Mouse (Mus musculus) MEL (cell line): Measurements from ENCODE around the gene Tmem79. TPM values are rescaled to one million over a fixed set of nuclear protein-coding genes. Genes with fewer than 3 reads are reported as not detected.
"Not testable (repeated sequence)": the region's sequence is repeated elsewhere in the genome, so short reads cannot be mapped to it uniquely, and the experiment has no call there.

Experiments
- DNase-seq: peaks from one replicate; pipeline ENCODE4 v3.0.0; 2011; ENCODE audit warnings: low read depth, low spot score
- H3K27ac ChIP-seq: 2 replicates; pipeline ENCODE4 v1.5.1; 2012; ENCODE audit warnings: low read depth, mild to moderate bottlenecking, control low read depth, low read length, moderate library complexity; ENCODE audit not compliant: control insufficient read depth
- H3K27me3 ChIP-seq, 2 experiments: fragments of 150-350 bp in 1 of 2; sonication (generic) in 1 of 2; 2 replicates each; pipeline ENCODE4 v1.6.1; 2012; ENCODE audit warnings: low read length in 2 of 2, mild to moderate bottlenecking in 2 of 2, improper control_type of control experiment in 1 of 2, moderate library complexity in 1 of 2; ENCODE audit not compliant: insufficient read depth in 2 of 2, control insufficient read depth in 1 of 2
- H3K36me3 ChIP-seq, 2 experiments: 2 replicates each; pipeline ENCODE4 v1.6.1; 2012 to 2014; ENCODE audit warnings: low read length in 2 of 2, improper control_type of control experiment in 1 of 2, inconsistent platforms in 1 of 2, mild to moderate bottlenecking in 1 of 2; ENCODE audit not compliant: insufficient read depth in 2 of 2, control insufficient read depth in 1 of 2
- H3K4me1 ChIP-seq, 2 experiments: fragments of 150-350 bp in 1 of 2; sonication (generic) in 1 of 2; 2 replicates each; pipeline ENCODE4 v1.6.1; 2012; ENCODE audit warnings: low read length in 2 of 2, improper control_type of control experiment in 1 of 2, mild to moderate bottlenecking in 1 of 2; ENCODE audit not compliant: insufficient read depth in 2 of 2, control insufficient read depth in 1 of 2
- H3K4me3 ChIP-seq, 2 experiments: fragments of 150-350 bp in 1 of 2; sonication (generic) in 1 of 2; 2 replicates each; pipeline ENCODE4 v1.5.1; 2012; ENCODE audit warnings: low read depth in 2 of 2, low read length in 2 of 2, mild to moderate bottlenecking in 2 of 2, moderate library complexity in 2 of 2, control low read depth in 1 of 2, improper control_type of control experiment in 1 of 2; ENCODE audit not compliant: control insufficient read depth in 1 of 2, insufficient read depth in 1 of 2
- H3K79me2 ChIP-seq: 2 replicates; pipeline ENCODE4 v1.6.1; 2012; ENCODE audit warnings: mild to moderate bottlenecking, low read length, moderate library complexity; ENCODE audit not compliant: control insufficient read depth, poor library complexity, insufficient read depth
- H3K9ac ChIP-seq: 2 replicates; pipeline ENCODE4 v1.6.1; 2012; ENCODE audit warnings: low read depth, mild to moderate bottlenecking, control low read depth, low read length, moderate library complexity; ENCODE audit not compliant: control insufficient read depth, poor library complexity, severe bottlenecking
- H3K9me3 ChIP-seq: fragments of 150-350 bp; sonication (generic); replicated peaks from 2 replicates; pipeline ENCODE4 v1.6.1; 2012; ENCODE audit warnings: mild to moderate bottlenecking, low read length, improper control_type of control experiment, moderate library complexity; ENCODE audit not compliant: insufficient read depth
- BHLHE40 ChIP-seq: IDR thresholded peaks from 2 replicates; pipeline ENCODE4 v1.6.1; 2012; ENCODE audit warnings: low read depth, mild to moderate bottlenecking, inconsistent platforms, low read length, improper control_type of control experiment, borderline replicate concordance
- ELF1 ChIP-seq: IDR thresholded peaks from 2 replicates; pipeline ENCODE4 v1.6.1; 2014; ENCODE audit warnings: low read depth, mild to moderate bottlenecking, inconsistent platforms, low read length, improper control_type of control experiment, moderate library complexity
- GABPA ChIP-seq: IDR thresholded peaks from 2 replicates; pipeline ENCODE4 v1.6.1; 2012; ENCODE audit warnings: low read depth, mild to moderate bottlenecking, inconsistent platforms, low read length, improper control_type of control experiment, moderate library complexity
- MXI1 ChIP-seq: IDR thresholded peaks from 2 replicates; pipeline ENCODE4 v1.6.1; 2011; ENCODE audit warnings: mild to moderate bottlenecking, low read depth, low read length, improper control_type of control experiment
- UBTF ChIP-seq: IDR thresholded peaks from 2 replicates; pipeline ENCODE4 v1.6.1; 2012; ENCODE audit warnings: low read depth, mild to moderate bottlenecking, inconsistent platforms, low read length, improper control_type of control experiment, moderate library complexity, borderline replicate concordance; ENCODE audit not compliant: insufficient read depth
- ZC3H11A ChIP-seq: IDR thresholded peaks from 2 replicates; pipeline ENCODE4 v1.6.1; 2012; ENCODE audit warnings: low read depth, mild to moderate bottlenecking, inconsistent platforms, low read length, improper control_type of control experiment
- ZKSCAN1 ChIP-seq: IDR thresholded peaks from 2 replicates; pipeline ENCODE4 v1.6.1; 2012; ENCODE audit warnings: low read depth, mild to moderate bottlenecking, inconsistent platforms, low read length, improper control_type of control experiment, moderate library complexity
- ZNF384 ChIP-seq: IDR thresholded peaks from 2 replicates; pipeline ENCODE4 v1.6.1; 2012; ENCODE audit warnings: low read depth, mild to moderate bottlenecking, inconsistent platforms, low read length, improper control_type of control experiment
- polyA plus RNA-seq, 2 experiments: library from polyadenylated mRNA; stranded (reverse) in 1 of 2; unstranded in 1 of 2; fragments of >175 nt in 1 of 2; fragments of >200 nt in 1 of 2; gene quantifications; 2 replicates each; pipeline versions ENCODE4 v1.2.1 to v1.2.4; 2012; ENCODE audit warnings: low replicate concordance in 2 of 2, low read depth in 1 of 2; ENCODE audit not compliant: insufficient read length in 2 of 2, insufficient read depth in 1 of 2, missing spikeins in 1 of 2
- total RNA-seq: library from RNA; depleted of rRNA; stranded (reverse); fragments of 300-350 nt; gene quantifications from 2 replicates; pipeline ENCODE4 v1.2.3, GENCODE M21; 2012

The Tmem79 gene
- total and polyA plus RNA-seq, 3 experiments, result 2.2 to 3.7 TPM; not detected in 1

GRCm38 (mm10) chr3:88287110-88287509 lies 48.8 kb downstream of the Tmem79 start, which contains the start of gene Gm38392:
Gm38392 (minus strand) TSS chr3:88287210.
- no peak within 1 kb of the TSS for H3K9ac ChIP-seq
- no peaks in the 10 kb centered on the region for H3K4me1 ChIP-seq
- no peaks in the 10 kb centered on the region for H3K9me3 ChIP-seq
- H3K27me3 ChIP-seq, result no peaks in the 10 kb centered on the region
- H3K27ac ChIP-seq, result no peak within 1 kb of the TSS
- no peak for TF ChIP-seq ZC3H11A
- no peak for TF ChIP-seq ELF1
- no peak for TF ChIP-seq BHLHE40
- TF ChIP-seq ZKSCAN1, result no peak
- no peak for TF ChIP-seq UBTF
- no peak for TF ChIP-seq MXI1
- no peak for TF ChIP-seq GABPA
- TF ChIP-seq, all 39 proteins: peak for 0
- DNase-seq, result no peak
- H3K79me2 ChIP-seq, result no peaks in the 10 kb centered on the region
- peaks cover 0 to 2% of the 10 kb centered on the region in 2 experiments; a peak in 1 of 4 replicates for H3K36me3 ChIP-seq
- no peak within 1 kb of the TSS for H3K4me3 ChIP-seq

GRCm38 (mm10) chr3:88285565-88285895 lies 50.4 kb downstream of the Tmem79 start:
- not testable (repeated sequence) for H3K36me3 ChIP-seq, H3K27ac ChIP-seq, H3K4me1 ChIP-seq, H3K79me2 ChIP-seq, DNase-seq, H3K9me3 ChIP-seq, H3K9ac ChIP-seq, H3K27me3 ChIP-seq, H3K4me3 ChIP-seq
- TF ChIP-seq ZNF384, result peak; percentile 75

DNA sequence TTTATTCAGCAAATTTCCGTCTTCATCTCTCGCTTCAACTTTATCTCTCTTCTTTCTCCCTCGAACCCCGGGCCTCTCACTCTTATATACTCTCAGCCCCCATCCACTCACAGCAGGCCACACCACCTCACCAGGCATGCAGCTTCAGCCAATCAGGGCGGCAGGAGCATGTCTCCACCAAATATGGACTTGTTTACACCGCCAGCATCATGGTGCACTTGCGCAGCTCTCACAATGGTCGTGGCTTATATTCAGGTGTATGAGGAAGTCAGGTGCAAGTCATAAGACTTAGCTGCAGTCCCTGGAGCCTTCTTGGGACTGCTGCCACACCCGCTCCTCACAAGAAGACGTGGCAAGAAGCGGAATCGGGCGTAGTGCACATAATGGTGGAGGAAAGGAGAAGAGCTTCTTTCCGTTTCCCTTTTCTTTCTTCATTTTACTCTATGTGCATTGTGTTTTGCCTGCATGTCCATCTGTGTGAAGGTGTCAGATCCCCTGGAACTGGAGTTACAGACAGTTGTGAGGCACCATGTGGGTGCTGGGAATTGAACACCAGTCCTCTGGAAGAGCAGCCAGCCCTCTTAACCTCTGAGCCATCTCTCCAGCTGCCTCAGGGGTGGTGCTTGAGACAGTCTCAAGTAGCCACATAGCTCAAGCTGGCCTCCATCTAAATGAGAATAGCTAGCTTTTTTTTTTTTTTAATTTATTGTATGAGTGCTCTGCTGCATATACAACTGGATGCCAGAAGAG lies 51.0 kb downstream of the Tmem79 start:
- not testable (repeated sequence) for H3K9me3 ChIP-seq, H3K79me2 ChIP-seq, H3K27ac ChIP-seq, H3K4me1 ChIP-seq, H3K27me3 ChIP-seq, H3K4me3 ChIP-seq, H3K36me3 ChIP-seq, H3K9ac ChIP-seq, DNase-seq

- not testable (repeated sequence) for DNase-seq, H3K4me3 ChIP-seq, H3K4me1 ChIP-seq, H3K9ac ChIP-seq, H3K27ac ChIP-seq, H3K79me2 ChIP-seq, H3K36me3 ChIP-seq, H3K9me3 ChIP-seq, H3K27me3 ChIP-seq
Observed at GRCm38 (mm10) chr3:88281141-88281916, 54.6 kb downstream of the Tmem79 start.
